Mouse (Mus musculus): ENCODE measurements around the gene Dspp.

The Dspp gene

GRCm38 (mm10) chr5:104201153-104201950 lies 30.8 kb downstream of the Dspp start:
- no peak for DNase-seq

- DNase-seq, result peak; percentile 17
Measured at GRCm38 (mm10) chr5:104202351-104202750, 31.8 kb downstream of the Dspp start, which contains the start of gene Dmp1. TSS of gene Dmp1 (plus strand) at chr5:104202613.

GRCm38 (mm10) chr5:104212531-104212930 lies 42.0 kb downstream of the Dspp start:
- no peak for DNase-seq

GRCm38 (mm10) chr5:104218926-104219325 lies 48.4 kb downstream of the Dspp start:
- DNase-seq, result no peak

GRCm38 (mm10) chr5:104224299-104224698 lies 53.8 kb downstream of the Dspp start:
- DNase-seq, result no peak

GRCm38 (mm10) chr5:104224750-104225149 lies 54.2 kb downstream of the Dspp start:
- DNase-seq, result no peak

- no peak for DNase-seq
Measured at GRCm38 (mm10) chr5:104228497-104228896, 58.0 kb downstream of the Dspp start.
